Mouse (Mus musculus): ENCODE measurements around the gene Gxylt2.

- no peak for TF ChIP-seq CTCF (IDR thresholded peaks at IDR 0.05; ENCODE audit: low read depth)
- no peak for TF ChIP-seq EP300 (IDR thresholded peaks at IDR 0.05; ENCODE audit: low read depth)
Measured at GRCm38 (mm10) chr6:100792055-100792659, 87.6 kb downstream of the Gxylt2 start.
